Mouse (Mus musculus): ENCODE data around the gene Lipo2. TPM values are rescaled to one million over a fixed set of nuclear protein-coding genes. Genes with fewer than 3 reads are reported as not detected.

Gene Lipo2
- polyA plus RNA-seq (2017; shearing (Covaris generic)): not detected

DNA sequence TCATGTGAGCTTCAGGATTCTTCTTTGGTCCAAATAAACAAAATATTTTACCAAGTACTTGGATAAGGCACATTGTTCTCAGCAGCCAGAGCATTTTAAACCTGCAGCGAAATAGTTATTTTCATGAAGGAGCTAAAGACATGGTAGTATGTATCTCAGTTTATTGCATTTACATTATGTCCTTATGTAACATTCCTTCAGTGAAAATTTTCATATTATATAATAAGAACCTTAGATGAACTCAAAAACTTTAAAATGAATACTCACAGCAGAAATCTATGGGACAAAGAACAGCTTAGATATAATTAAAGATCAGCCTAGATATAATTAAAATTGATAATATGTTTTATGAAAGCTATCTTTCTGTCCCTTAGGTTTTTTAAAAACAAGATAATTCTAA lies at the start of gene Lipo2:
Gene Lipo2 (minus strand): TSS at position 101 of the 400 bp plus-strand sequence.

DNA sequence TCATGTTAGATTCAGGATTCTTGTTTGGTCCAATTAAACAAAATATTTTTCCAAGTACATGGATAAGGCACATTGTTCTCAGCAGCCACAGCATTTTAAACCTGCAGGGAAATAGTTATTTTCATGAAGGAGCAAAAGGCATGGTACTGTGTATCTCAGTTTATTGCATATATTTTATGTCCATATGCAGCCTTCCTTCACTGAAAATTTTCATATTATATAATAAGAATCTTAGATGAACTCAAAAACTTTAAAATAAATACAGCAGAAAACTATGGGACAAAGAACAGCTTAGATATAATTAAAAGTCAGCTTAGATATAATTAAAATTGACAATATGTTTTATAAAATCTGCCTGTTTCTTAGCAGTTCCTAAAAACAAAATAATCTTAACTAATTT lies 36.2 kb upstream of the Lipo2 start, which contains the start of gene Lipo1:
Gene Lipo1 (minus strand): TSS at position 101 of the 400 bp plus-strand sequence.

DNA sequence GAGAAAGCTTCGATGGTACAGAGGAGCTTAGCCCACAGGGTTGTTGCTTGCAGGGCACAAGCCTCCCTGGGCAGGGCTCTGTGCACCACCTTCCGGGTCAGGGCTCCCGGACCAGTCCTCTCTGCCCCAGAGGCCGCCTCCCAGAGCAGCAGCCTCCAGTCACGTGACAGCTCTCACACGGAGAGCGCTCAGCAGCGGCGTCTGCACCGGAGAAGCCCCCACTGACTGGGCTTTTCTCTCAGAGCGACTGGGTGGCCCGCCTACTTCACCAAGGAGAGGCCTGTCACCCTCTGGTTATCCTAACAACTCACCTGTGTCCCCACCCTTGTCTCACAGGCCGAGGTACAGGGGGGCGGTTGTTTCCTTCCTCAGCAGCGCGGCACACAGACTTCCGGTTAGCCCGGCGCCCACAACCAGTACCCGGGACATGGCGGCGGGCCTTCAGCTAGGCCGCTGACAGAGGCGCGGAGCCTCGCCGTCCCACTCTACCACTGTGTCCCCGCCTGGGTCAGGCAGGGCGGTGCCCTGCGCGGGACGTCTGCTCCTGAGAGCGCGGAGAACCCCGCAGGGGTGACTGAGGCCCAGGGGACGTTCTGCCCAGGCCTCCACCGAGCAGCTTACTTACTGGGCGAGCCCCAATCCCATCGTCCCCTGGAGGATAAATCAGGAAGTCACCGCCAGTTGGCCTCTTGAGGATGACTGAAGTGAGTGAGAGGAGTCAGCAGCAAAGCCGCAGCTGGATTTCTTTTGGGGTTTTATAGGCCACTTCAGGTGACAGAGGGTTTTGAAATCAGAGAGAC lies 10.3 kb upstream of the Lipo2 start, which contains the start of gene Lipo3:
Gene Lipo3 (minus strand): TSS at position 665 of the 800 bp plus-strand sequence.

Other genes starting within 250 kb of the Lipo2 start
- gene Lipo4, start 233.6 kb downstream of the Lipo2 start, polyA plus RNA-seq (2017; shearing (Covaris generic)): not detected
- gene Gm8978, start 126.1 kb downstream of the Lipo2 start, polyA plus RNA-seq (2017; shearing (Covaris generic)): not detected
- 23.0 TPM for gene Lipo3, start 10.6 kb upstream of the Lipo2 start, polyA plus RNA-seq (2017; shearing (Covaris generic))
- gene Lipo1, start 36.1 kb upstream of the Lipo2 start, polyA plus RNA-seq (2017; shearing (Covaris generic)): not detected
- gene Lipf, start 209.8 kb upstream of the Lipo2 start, polyA plus RNA-seq (2017; shearing (Covaris generic)): not detected